Mouse (Mus musculus) olfactory bulb, adult 2 months (tissue): Measurements from ENCODE around the gene Usp13. TPM values are rescaled to one million over a fixed set of nuclear protein-coding genes. Genes with fewer than 3 reads are reported as not detected.

Experiments
- H3K27ac ChIP-seq: fragments of 200-500 bp; 2 replicates; pipeline ENCODE4 v1.5.1; 2012; ENCODE audit warnings: low read depth, low read length; ENCODE audit not compliant: insufficient read depth
- H3K4me1 ChIP-seq: fragments of 200-500 bp; 2 replicates; pipeline ENCODE4 v1.6.1; 2012; ENCODE audit warnings: low read length; ENCODE audit not compliant: control insufficient read depth, insufficient read depth
- H3K4me3 ChIP-seq: fragments of 200-500 bp; 2 replicates; pipeline ENCODE4 v1.5.1; 2012; ENCODE audit warnings: mild to moderate bottlenecking, low read depth, low read length, moderate library complexity; ENCODE audit not compliant: insufficient read depth
- CTCF ChIP-seq: fragments of 200-500 bp; IDR thresholded peaks from 2 replicates; pipeline ENCODE4 v1.5.1; 2012; ENCODE audit warnings: low read depth, mild to moderate bottlenecking, low read length, moderate library complexity; ENCODE audit not compliant: insufficient read depth
- POLR2A ChIP-seq: fragments of 200-500 bp; IDR thresholded peaks from 2 replicates; pipeline ENCODE4 v1.6.1; 2012; ENCODE audit warnings: mild to moderate bottlenecking, low read depth, low read length, moderate library complexity; ENCODE audit not compliant: insufficient read depth
- WGBS: fragments of 180-500 bp; shearing (Covaris S2); methylation state at CpG from one replicate; pipeline ENCODE4 v1.1.7; 2018; 5-methylcytosine and 5-hydroxymethylcytosine counted together
- polyA plus RNA-seq: library from polyadenylated mRNA; stranded (reverse); fragments of >200 nt; gene quantifications from 2 replicates; pipeline ENCODE4 v1.2.4, GENCODE M21; 2012; ENCODE audit warnings: low replicate concordance; ENCODE audit not compliant: missing spikeins, insufficient read depth, insufficient read length

Usp13 gene
- polyA plus RNA-seq, 1 experiment = not detected

DNA sequence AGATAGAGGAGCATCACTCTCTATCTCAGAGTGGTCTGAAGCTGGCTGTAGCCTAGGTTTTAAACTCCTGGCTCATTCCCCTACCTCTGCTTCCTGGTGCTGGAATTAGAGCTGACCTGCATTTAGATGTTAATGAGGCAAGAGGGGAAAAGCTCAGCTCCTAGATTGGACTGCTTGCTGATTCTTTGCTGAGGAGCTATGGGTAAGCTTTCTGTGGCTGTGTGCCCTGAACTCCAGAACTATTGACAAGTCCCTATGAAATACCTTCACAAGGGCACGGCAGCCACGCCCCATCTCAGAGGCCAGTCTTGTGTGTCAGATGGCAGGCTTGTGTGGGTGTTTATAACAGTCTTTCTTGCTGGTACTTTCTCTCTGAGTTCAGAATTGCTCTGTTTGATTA, 16.5 kb downstream of the Usp13 start:
- 33% methylated on average over 2 of the region's 2 CpGs for WGBS
- Histone ChIP-seq H3K27ac (no peak overlapping the region), H3K4me1 (peaks cover 2% of the 10 kb centered on the region; the same call in 1 of the 2 replicates), H3K4me3 (no peak overlapping the region)
- TF ChIP-seq POLR2A = no peak
- TF ChIP-seq CTCF = no peak

GRCm38 (mm10) chr3:32837847-32838246, 20.5 kb downstream of the Usp13 start:
- H3K27ac ChIP-seq = no peak overlapping the region
- TF ChIP-seq CTCF (no peak), POLR2A (no peak)
- no peak overlapping the region for H3K4me3 ChIP-seq
- no peaks in the 10 kb centered on the region for H3K4me1 ChIP-seq
- WGBS = 96% methylated on average over 7 of the region's 7 CpGs

DNA sequence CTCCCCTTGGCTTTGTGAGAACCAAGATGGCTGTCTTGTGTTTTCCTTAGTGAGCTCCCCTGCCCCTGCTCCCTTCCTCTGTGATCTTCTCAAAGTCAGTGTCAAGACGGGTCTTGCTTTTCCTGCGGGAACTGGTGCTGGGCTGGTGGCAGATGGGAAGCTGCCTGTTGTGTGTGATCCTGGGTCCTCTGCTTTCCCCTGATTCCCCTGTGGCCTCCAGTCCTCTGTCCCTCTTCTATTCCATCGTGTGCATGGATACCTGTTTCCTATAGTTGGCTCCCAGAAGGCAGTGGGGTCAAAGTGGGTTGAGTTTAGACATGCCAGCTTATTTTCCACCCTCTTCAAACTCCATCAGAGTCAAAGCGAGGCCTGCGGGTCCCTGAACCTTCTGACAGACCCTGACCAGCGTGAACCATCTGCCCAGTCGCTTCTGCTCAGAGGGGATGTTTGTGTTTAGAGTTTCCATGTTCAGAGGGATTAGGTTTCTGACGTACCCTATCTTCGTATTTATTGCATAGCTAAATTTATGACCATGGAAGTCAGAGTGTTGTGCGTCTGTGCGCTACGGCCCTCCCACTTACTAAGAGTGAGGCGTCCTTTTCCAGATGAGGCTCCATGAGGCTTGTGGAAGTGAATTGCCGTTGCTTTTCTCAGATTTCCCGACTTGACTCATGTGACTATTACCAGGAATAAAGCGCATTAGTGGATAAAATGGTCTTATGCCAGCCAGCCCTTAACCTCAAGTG, 39.2 kb downstream of the Usp13 start:
- H3K27ac ChIP-seq = no peak overlapping the region
- H3K4me3 ChIP-seq = no peak overlapping the region
- H3K4me1 ChIP-seq = peaks cover 3% of the 10 kb centered on the region; the same call in 1 of the 2 replicates
- TF ChIP-seq CTCF (no peak), POLR2A (no peak)
- WGBS = 84% methylated on average over 16 of the region's 16 CpGs

GRCm38 (mm10) chr3:32871081-32871480, 53.7 kb downstream of the Usp13 start:
- no peak for TF ChIP-seq CTCF
- Histone ChIP-seq H3K4me3 (no peak overlapping the region), H3K27ac (no peak overlapping the region), H3K4me1 (no peaks in the 10 kb centered on the region)
- WGBS = 85% methylated on average over 3 of the region's 3 CpGs

DNA sequence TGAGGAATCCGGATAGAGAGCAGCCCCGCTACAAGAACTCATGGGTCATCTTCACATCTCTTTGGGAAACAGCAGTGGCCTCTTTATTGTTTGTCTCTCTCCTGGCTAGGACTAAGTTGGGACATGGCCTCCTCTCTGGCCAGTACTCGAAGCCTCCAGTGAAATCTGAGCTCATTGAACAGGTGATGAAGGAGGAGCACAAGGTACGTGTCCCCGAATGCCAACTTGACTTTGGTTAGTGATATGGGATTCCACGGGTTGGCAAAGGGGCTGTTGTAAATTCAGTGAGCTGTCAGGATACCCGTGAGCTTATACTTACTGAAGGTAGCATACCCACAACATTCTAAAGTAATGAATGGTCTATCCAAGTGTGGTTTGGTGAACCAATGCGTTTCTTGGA, 69.0 kb downstream of the Usp13 start:
- H3K4me3 ChIP-seq = no peak overlapping the region
- H3K27ac ChIP-seq = no peak overlapping the region
- TF ChIP-seq POLR2A (no peak), CTCF (no peak)
- WGBS = 94% methylated on average over 8 of the region's 8 CpGs
- no peaks in the 10 kb centered on the region for H3K4me1 ChIP-seq

DNA sequence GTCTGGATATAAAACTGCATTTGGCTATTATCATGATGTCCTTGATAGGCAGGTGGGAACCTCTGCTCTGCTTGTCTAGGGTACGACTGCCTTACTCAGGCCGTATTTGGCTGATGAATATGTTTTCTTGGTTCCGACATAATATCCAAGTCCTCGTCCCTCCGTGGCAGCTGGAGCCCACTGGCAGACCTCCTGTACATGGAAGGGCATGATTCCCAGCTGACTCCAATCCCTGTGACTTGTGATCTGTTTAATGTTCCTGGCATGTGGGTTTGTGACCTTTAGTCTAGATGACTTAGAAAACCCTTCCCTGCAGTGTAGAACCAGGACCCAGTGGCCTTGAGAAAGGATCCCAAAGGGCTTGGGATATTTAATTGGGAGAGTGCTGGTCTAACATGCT, 71.5 kb downstream of the Usp13 start:
- no peak for TF ChIP-seq POLR2A
- no peak for TF ChIP-seq CTCF
- no peak overlapping the region for H3K4me3 ChIP-seq
- no peak overlapping the region for H3K27ac ChIP-seq
- no peaks in the 10 kb centered on the region for H3K4me1 ChIP-seq
- 96% methylated on average over 5 of the region's 5 CpGs for WGBS

- no peaks in the 10 kb centered on the region for H3K4me1 ChIP-seq
- WGBS = over 99% methylated on average over 4 of the region's 4 CpGs
- no peak for TF ChIP-seq POLR2A
- no peak overlapping the region for H3K27ac ChIP-seq
- no peak overlapping the region for H3K4me3 ChIP-seq
Measured at GRCm38 (mm10) chr3:32890174-32890573, 72.8 kb downstream of the Usp13 start.

DNA sequence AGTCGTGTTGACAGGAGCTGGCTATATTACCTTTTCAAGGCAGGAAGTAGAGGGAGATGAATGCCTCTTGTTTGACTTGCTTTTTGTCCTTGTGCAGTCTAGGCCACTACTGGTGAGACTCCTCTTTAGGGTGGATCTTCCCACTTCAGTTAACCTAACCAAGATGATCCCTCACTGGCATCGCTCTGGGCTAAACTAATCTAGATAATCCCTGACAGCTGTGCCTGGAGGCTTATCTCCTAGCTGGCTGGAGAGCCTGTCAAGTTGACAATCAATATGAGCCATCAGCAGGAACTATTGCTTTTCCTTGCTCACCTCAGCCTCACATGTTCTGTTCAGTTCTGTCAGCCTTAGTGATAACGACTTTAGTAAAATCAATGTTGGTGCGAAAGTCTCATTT, 86.1 kb downstream of the Usp13 start:
- Histone ChIP-seq H3K4me3 (no peak overlapping the region), H3K4me1 (peaks cover 4% of the 10 kb centered on the region; the same call in 1 of the 2 replicates), H3K27ac (no peak overlapping the region)
- WGBS = 69% methylated on average over 4 of the region's 4 CpGs
- TF ChIP-seq POLR2A (no peak), CTCF (no peak)

- no peak for TF ChIP-seq POLR2A
- no peak for TF ChIP-seq CTCF
- WGBS = 92% methylated on average over 1 of the region's 1 CpGs
- no peak overlapping the region for H3K27ac ChIP-seq
- peaks cover 4% of the 10 kb centered on the region; the same call in 1 of the 2 replicates for H3K4me1 ChIP-seq
- no peak overlapping the region for H3K4me3 ChIP-seq
Measured at GRCm38 (mm10) chr3:32904599-32904998, 87.3 kb downstream of the Usp13 start.

DNA sequence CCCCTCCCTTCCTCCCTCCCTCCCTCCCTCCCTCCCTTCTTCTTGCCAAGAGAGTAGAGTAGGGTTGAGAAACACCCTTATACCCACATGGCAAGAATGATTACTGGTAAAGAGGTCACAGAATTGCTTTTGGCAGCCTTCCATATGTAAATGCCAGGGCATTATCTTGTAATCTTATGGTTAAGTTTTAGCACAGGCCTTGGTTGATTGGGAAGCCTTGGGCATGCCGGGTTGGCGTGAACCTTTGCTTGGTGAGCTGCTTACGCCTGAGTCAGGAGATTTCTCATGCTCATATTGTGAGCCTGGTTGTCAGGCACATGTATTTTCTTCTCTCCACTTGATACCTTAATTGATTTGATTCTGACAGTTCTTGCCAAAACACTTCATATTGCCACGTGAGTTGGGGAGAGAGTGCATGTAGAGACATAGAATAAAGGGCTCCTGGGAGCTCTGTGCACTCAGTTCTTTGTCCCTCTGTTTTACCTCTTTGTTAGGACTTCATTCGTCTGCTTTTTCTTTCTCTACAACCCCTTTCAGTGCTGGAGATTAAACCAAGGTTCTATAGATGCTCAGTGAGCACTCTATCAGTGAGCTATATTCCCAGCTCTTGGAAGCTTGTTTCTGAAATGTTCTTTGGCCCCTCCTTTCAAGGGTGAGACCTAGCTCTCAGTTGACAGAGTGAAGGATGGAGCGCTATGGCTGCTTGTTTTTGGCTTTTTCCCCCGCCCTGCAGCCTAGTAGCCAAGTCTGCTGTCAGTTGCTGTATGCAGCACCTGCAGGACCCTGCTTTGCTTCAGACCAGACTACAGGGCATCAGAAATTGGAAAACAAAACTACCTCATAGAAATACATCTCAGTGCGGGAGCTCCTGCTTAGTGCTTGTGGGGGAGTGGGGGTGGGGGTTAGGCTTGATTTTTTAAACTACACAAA, 88.8 kb downstream of the Usp13 start:
- peaks cover 7% of the 10 kb centered on the region for H3K4me1 ChIP-seq
- WGBS = 71% methylated on average over 8 of the region's 8 CpGs
- no peak overlapping the region for H3K4me3 ChIP-seq
- H3K27ac ChIP-seq = no peak overlapping the region
- TF ChIP-seq POLR2A (no peak), CTCF (no peak)
